Mouse (Mus musculus): ENCODE data around the gene Gm21788.
"Not testable (repeated sequence)": the region's sequence is repeated elsewhere in the genome, so short reads cannot be mapped to it uniquely, and the experiment has no call there.

Gm21788 gene

DNA sequence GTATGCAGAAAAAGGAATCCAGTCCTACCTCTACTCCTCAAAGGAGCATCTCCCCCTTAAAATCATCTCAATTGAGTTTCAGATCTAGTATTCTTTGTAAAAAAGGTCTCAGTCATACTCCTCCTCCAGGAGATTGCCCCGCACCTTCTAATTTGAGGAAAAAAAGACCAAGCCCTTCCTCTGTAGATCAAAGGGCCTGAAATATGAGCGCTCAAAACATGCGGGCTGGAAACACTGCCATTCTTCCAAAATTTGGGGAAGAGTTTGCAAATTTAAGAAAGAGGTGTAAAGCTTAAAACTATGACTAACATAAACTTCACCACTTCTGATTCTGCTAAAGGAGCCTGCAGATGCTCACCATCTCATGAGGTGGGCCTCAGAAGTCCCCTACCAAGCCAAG is at the start of gene Gm21788:
Gene Gm21788, plus strand, starts transcription at position 301 of the 400 bp plus-strand sequence.
- DNase-seq (ENCODE audit: low spot score in 2 of 2) = not testable (repeated sequence)
